Mouse (Mus musculus) forebrain, embryonic 14.5 days (tissue): ENCODE results near the gene Lama2. TPM values are rescaled to one million over a fixed set of nuclear protein-coding genes. Genes with fewer than 3 reads are reported as not detected.
"Not testable (repeated sequence)": the region's sequence is repeated elsewhere in the genome, so short reads cannot be mapped to it uniquely, and the experiment has no call there.

ENCODE experiments used
- ATAC-seq: fragments of 200-750 bp; cut with Nextera tagmentation; 2 replicates; pipeline ENCODE4 v1.8.0; 2017; ENCODE audit warnings: mild to moderate bottlenecking, moderate library complexity
- DNase-seq: peaks from one replicate; pipeline ENCODE4 v3.0.0-alpha.2; 2015; ENCODE audit warnings: low spot score
- H3K27ac ChIP-seq: fragments of 300-500 bp; sonication (generic); 2 replicates; pipeline ENCODE4 v1.5.1; 2014; ENCODE audit warnings: low read depth, mild to moderate bottlenecking, control low read depth, low read length, moderate library complexity
- H3K27me3 ChIP-seq: fragments of 300-500 bp; sonication (generic); replicated peaks from 2 replicates; pipeline ENCODE4 v1.6.1; 2014; ENCODE audit warnings: low read length, control low read depth, mixed read lengths; ENCODE audit not compliant: control insufficient read depth, insufficient read depth
- H3K36me3 ChIP-seq: fragments of 300-500 bp; sonication (generic); 2 replicates; pipeline ENCODE4 v1.6.1; 2014; ENCODE audit warnings: low read length, control low read depth; ENCODE audit not compliant: control insufficient read depth, insufficient read depth
- H3K4me1 ChIP-seq: fragments of 300-500 bp; sonication (generic); 2 replicates; pipeline ENCODE4 v1.6.1; 2014; ENCODE audit warnings: antibody characterized with exemption, low read length, control low read depth; ENCODE audit not compliant: control insufficient read depth, insufficient read depth
- H3K4me2 ChIP-seq: fragments of 300-500 bp; sonication (generic); 2 replicates; pipeline ENCODE4 v1.6.1; 2014; ENCODE audit warnings: mild to moderate bottlenecking, control low read depth, low read length
- H3K4me3 ChIP-seq: fragments of 300-500 bp; sonication (generic); 2 replicates; pipeline ENCODE4 v1.5.1; 2014; ENCODE audit warnings: low read depth, low read length, control low read depth
- H3K9ac ChIP-seq: fragments of 300-500 bp; sonication (generic); 2 replicates; pipeline ENCODE4 v1.6.1; 2014; ENCODE audit warnings: mild to moderate bottlenecking, low read length, control low read depth, moderate library complexity
- H3K9me3 ChIP-seq: fragments of 300-500 bp; sonication (generic); replicated peaks from 2 replicates; pipeline ENCODE4 v1.6.1; 2016; ENCODE audit warnings: low read length, control low read depth, mixed read lengths; ENCODE audit not compliant: control insufficient read depth
- WGBS: fragments of 180-500 bp; shearing (Covaris S2); extraction: QIAGEN DNeasy Blood & Tissue Kit; methylation state at CpG from one replicate; pipeline ENCODE4 v1.1.7; 2014; 5-methylcytosine and 5-hydroxymethylcytosine counted together
- polyA plus RNA-seq: library from polyadenylated mRNA; unstranded; fragments of >200 nt; fragmentation: Nextera tagmentation; extraction: Ambion mirVana; gene quantifications from 2 replicates; pipeline ENCODE4 v1.2.1, GENCODE M21; 2014

Gene Lama2
- polyA plus RNA-seq, 1 experiment from 2014 or later, result 4.1 TPM

- 86% methylated on average over 7 of the region's 7 CpGs for WGBS
- DNase-seq (no peak), ATAC-seq (no peak)
Observed at GRCm38 (mm10) chr10:26950448-26950847, 669.1 kb downstream of the Lama2 start.

GRCm38 (mm10) chr10:26949667-26950066 lies 669.9 kb downstream of the Lama2 start:
- no peak for ATAC-seq
- Histone ChIP-seq H3K4me3 (no peak overlapping the region), H3K9me3 (no peaks in the 10 kb centered on the region), H3K36me3 (no peaks in the 10 kb centered on the region), H3K4me1 (no peaks in the 10 kb centered on the region), H3K27ac (no peak overlapping the region), H3K27me3 (no peaks in the 10 kb centered on the region), H3K4me2 (no peak overlapping the region), H3K9ac (no peak overlapping the region)
- WGBS, result 78% methylated on average over 8 of the region's 8 CpGs
- DNase-seq, result no peak

More at GRCm38 (mm10) chr10:26950448-26950847, 669.1 kb downstream of the Lama2 start:
- Histone ChIP-seq H3K4me2 (no peak overlapping the region), H3K36me3 (no peaks in the 10 kb centered on the region), H3K4me1 (no peaks in the 10 kb centered on the region), H3K9me3 (no peaks in the 10 kb centered on the region), H3K9ac (no peak overlapping the region), H3K4me3 (no peak overlapping the region), H3K27ac (no peak overlapping the region), H3K27me3 (no peaks in the 10 kb centered on the region)

- H3K9me3 ChIP-seq, result no peaks in the 10 kb centered on the region
- no peak overlapping the region for H3K27ac ChIP-seq
- no peak overlapping the region for H3K4me2 ChIP-seq
- H3K27me3 ChIP-seq, result no peaks in the 10 kb centered on the region
- H3K4me1 ChIP-seq, result no peaks in the 10 kb centered on the region
- no peak overlapping the region for H3K9ac ChIP-seq
- DNase-seq, result no peak
- 78% methylated on average over 2 of the region's 2 CpGs for WGBS
- no peaks in the 10 kb centered on the region for H3K36me3 ChIP-seq
- ATAC-seq, result no peak
- no peak overlapping the region for H3K4me3 ChIP-seq
Observed at GRCm38 (mm10) chr10:26948331-26948730, 671.2 kb downstream of the Lama2 start.

- Histone ChIP-seq H3K27ac (no peak overlapping the region), H3K4me1 (no peaks in the 10 kb centered on the region), H3K9ac (no peak overlapping the region), H3K9me3 (no peaks in the 10 kb centered on the region), H3K4me2 (no peak overlapping the region), H3K4me3 (no peak overlapping the region), H3K36me3 (no peaks in the 10 kb centered on the region), H3K27me3 (no peaks in the 10 kb centered on the region)
- no peak for DNase-seq
- WGBS, result 80% methylated on average over 1 of the region's 1 CpGs
- ATAC-seq, result no peak
Observed at GRCm38 (mm10) chr10:26939549-26939948, 680.0 kb downstream of the Lama2 start.

- not testable (repeated sequence) for H3K27me3 ChIP-seq, ATAC-seq, H3K4me3 ChIP-seq, H3K9ac ChIP-seq, H3K4me1 ChIP-seq, H3K9me3 ChIP-seq, H3K4me2 ChIP-seq, DNase-seq, H3K36me3 ChIP-seq, H3K27ac ChIP-seq
- WGBS, result 84% methylated on average over 4 of the region's 4 CpGs
Observed at GRCm38 (mm10) chr10:26938464-26938863, 681.1 kb downstream of the Lama2 start.

- H3K9ac ChIP-seq, H3K36me3 ChIP-seq, H3K27me3 ChIP-seq, H3K4me2 ChIP-seq, DNase-seq, ATAC-seq, H3K4me3 ChIP-seq, H3K27ac ChIP-seq, H3K9me3 ChIP-seq, H3K4me1 ChIP-seq: not testable (repeated sequence)
- 83% methylated on average over 6 of the region's 6 CpGs for WGBS
Observed at GRCm38 (mm10) chr10:26936056-26936455, 683.5 kb downstream of the Lama2 start.
